Mouse (Mus musculus): ENCODE results near the gene Slc46a2.

Slc46a2 gene

DNA sequence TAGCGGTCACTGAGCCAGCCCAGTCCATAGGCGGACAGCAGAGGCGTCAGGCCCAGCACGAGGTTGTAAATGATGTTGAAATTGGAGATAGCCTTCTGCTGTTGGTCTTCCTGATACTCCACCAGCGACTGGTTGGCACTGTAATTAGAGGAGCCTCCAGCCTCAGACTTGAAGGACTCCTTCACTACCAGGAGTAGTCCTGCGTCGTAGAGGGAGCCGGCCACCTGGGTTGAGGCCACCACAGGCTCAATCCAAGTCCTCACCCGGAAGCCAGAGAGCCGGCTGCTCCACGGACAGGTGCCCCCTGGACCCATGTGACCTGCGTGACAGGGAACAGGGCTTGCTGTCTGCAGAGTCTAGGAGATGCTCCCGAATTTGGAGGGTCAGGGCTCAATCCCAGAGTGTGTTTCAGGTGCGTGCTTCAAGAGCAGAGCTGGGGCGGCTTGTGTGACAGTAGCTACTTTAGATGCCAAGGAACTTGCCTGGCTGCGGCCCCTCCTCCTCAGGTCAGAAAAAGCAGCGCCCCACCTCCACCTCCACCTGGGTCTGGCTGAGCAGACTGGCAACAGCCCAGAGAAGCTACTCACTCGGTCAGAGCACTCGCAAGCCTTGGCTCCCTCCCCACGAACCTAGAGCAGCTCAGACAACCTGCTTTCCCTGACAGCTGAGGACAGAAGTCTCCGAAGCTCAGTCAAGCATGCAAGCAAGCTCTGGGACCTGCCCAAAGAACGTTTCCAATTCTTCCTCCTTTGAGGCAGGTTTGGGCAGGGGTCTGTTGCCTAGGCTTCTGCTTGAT lies at the start of gene Slc46a2:
TSS of gene Slc46a2 (minus strand) at position 449 of the 796 bp plus-strand sequence.
- DNase-seq (ENCODE audit: low spot score), result no peak

DNA sequence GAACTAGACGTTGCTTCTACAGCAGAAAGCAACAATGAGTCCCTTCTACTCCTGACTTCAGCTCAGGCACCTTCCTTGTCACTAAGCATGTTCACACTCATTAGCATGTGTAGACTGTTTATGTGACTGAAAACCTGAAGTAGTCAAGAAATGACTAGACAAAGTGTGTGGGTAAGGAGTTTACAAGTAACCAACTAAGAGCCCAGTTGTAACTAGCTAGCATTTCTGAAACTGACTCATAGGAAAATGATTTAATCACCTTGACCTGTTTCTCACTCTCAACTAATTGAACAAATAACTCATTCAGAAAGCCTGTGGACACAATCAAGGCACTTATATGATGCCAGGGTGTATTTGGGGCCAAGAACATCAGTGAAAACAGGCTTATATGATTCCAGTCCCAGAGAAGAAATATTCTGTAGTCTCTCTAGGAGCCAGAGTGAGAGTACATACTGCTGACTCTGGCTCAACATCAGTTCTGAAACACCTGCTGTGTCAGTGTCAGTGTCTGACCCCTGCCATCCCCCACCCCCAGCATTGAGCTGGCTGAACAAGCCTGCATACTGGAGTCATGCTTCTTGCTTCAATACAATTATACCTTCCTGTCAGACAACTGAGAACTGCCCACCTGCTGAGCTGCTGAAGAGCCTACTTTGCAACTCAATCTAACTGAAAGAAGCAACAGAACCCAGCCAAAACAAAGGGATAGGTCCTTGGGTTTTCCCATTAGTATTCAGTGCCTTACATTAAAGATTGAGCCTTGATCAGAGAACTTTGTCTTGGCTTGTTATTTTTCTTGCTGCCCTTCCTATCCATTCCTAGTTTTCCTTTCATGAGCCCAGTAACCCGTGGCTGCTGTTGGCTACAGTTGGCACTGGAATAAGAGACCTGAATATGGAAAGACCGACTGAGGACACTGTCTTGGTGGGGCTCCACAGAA lies 48.8 kb upstream of the Slc46a2 start, which contains the start of gene Mup6:
TSS of gene Mup6 (plus strand) at position 890 of the 940 bp plus-strand sequence.
- DNase-seq (ENCODE audit: low spot score), result no peak

DNA sequence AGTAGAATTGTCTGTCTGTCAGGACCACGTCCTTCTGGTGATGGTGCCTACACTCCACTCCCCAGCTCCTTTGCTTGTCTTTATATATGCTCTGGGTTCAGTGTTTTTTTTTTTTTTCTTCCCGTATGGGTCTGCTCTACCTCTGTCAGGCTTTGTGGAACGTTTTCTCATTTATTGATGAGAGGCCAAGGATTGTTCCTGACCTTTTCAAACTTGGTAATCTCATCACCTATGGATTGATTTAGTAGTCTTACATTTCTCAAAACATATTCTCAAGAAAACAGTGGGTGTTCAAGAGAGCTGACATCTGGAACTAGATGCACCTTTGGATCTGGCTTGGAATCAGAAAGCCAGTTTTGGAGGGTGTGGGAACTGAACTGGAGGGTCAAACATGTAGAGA lies 45.8 kb upstream of the Slc46a2 start, which contains the start of gene Mup4:
TSS of gene Mup4 (minus strand) at position 101 of the 400 bp plus-strand sequence.
- DNase-seq (ENCODE audit: low spot score), result no peak

- DNase-seq (ENCODE audit: low spot score), result no peak
Observed at GRCm38 (mm10) chr4:59937543-59937942, 22.7 kb upstream of the Slc46a2 start.

DNA sequence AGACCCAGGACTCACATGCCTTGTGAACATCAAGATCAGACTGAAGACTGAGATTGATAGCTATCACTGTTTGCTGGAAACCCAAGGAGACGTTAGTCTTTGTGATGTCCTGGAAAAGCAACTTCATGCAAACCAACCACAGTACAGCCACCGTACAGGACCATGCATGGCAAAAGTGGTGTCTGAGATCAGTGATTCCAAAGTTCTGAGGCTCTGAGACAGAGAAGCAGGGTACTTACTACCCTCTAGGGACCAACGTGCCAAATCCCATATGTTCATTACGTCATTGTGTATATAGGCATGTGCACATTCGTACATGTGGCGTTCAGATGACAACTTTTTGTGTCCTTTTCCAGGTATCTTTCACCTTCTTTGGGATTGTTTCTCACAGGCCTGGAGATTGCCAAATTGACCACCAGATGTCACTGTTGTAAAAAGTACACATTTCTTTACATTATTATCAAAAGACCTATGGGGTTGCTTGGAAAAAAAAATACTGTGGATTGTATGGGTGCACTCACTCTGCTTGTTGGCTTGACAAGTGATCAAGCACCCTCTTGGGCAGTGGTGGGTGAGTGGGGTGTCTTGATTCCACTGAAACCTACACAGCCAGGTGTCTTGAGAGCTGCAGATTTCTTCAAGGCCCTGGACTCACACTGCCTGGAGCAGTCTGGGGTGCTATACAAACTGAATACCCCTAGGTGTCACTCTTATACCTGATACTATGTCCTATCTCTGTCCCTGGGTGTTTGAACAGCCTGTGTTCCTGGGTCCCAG lies 17.8 kb upstream of the Slc46a2 start:
- no peak for DNase-seq (ENCODE audit: low spot score)

- no peak for DNase-seq (ENCODE audit: low spot score)
Observed at GRCm38 (mm10) chr4:59928347-59928746, 13.5 kb upstream of the Slc46a2 start.

DNA sequence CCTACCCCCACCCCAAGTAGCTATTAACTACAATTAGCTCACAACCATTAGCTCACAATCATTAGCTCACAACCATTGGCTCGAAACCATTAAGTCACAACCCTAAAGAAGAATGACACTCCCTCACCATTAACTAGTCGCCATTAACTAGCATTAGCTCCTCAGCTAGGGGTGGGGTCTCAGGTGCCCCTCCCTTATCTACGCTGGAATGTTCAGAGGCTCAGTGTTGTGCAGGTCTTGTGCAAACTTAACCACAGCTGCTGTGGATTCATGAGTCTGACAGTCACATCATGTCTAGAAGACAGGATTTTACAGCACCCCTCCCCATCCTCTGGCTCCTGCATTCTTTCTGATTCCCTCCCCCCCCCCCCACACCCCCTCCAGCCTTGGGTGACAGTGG lies 12.8 kb upstream of the Slc46a2 start:
- no peak for DNase-seq (ENCODE audit: low spot score)

DNA sequence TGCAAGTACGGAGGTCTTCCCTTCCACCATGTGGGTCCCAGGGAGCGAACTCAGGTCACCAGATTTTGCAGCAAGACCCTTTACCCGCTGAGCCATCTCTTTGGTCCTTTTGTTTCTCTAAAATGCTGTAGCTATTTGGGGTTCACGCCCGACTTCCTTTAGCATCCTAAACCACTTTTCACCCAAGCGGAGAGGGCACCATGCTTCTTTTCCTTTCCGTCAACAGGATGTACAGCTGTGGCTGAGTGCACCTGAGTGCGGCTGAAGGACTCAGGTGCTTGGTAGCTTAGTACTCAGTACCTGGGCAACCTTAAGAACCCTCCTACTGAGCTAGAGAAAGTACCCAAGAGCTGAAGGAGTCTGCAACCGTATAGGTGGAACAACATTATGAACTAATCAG lies 10.2 kb upstream of the Slc46a2 start:
- no peak for DNase-seq (ENCODE audit: low spot score)

GRCm38 (mm10) chr4:59917966-59918365 lies 3.1 kb upstream of the Slc46a2 start:
- no peak for DNase-seq (ENCODE audit: low spot score)

DNA sequence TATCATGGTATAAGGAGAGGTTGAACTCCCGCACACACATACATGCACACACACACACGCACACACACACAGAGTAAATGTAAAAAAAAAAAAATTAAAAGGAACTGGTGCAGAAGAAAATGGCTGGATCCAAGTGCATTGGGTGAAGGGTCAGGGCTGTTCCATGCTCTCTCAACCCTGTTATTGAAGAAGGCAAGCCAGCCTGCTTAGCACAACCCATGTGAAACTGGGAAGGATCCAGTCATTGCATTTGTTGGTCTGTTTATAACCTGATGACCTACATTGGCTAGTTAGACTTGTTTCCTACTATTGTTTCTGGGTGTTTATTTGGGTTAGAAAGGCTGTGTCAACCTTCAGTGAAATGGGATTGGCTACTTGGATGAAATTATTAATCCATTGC lies 6.1 kb downstream of the Slc46a2 start:
- no peak for DNase-seq (ENCODE audit: low spot score)

GRCm38 (mm10) chr4:59907657-59908230 lies 7.1 kb downstream of the Slc46a2 start:
- no peak for DNase-seq (ENCODE audit: low spot score)

GRCm38 (mm10) chr4:59907092-59907491 lies 7.8 kb downstream of the Slc46a2 start:
- DNase-seq (ENCODE audit: low spot score), result no peak

DNA sequence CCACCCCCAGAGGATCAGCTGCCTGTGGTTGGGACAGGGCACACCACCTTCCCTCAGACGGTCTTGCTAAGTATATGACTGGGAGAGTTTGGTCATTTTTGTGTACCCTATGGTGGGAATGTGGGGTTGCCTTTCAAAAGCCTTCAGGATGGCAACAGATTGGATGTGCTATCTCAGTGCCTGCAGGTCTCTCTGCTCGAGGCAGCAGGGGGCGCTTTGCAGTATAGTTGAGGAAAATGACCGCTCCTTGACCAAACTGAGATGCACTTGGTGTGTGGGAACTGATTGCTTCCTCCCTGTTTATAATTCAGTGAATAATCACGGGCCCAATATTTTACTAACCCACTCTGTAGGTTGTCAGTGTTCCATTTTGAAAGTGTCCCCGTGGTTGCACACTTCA lies 12.3 kb downstream of the Slc46a2 start:
- no peak for DNase-seq (ENCODE audit: low spot score)

GRCm38 (mm10) chr4:59901810-59902209 lies 13.0 kb downstream of the Slc46a2 start:
- DNase-seq (ENCODE audit: low spot score), result no peak

- DNase-seq (ENCODE audit: low spot score), result no peak
Observed at GRCm38 (mm10) chr4:59898521-59898919, 16.3 kb downstream of the Slc46a2 start.

DNA sequence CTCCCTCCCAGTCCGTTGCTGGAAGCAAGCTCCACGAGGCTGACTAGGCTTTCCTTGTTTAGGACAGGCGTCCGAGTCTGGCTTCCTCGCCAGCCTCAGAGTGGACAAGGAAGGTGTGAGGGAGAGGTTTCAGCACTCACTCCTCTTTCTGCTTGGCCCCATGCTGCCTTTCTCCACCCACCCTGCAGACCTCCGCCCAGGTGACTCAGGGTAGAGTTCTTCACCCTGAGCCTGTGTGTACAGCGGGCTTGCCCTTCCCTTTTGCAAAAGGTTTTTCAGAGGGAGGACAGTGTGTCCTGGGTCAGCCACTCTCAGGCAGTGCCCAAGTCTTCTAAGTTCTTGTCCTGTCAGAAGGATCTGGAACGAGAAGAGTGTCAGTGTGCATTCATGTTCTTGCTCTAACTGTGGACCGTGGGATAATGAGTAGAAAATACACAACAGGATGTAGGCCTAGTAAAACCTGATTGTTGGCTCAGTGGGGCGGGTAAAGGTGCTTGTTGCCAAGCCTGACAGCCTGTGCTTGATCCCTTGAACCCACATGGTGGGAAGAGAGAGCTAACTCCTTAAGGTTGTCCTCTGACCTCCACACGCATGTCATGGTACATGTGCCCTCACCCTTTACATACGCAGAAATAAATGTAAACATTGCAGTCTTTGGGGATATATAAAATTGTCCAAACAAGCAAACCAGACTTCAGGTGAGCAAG lies 16.9 kb downstream of the Slc46a2 start:
- DNase-seq (ENCODE audit: low spot score), result no peak

DNA sequence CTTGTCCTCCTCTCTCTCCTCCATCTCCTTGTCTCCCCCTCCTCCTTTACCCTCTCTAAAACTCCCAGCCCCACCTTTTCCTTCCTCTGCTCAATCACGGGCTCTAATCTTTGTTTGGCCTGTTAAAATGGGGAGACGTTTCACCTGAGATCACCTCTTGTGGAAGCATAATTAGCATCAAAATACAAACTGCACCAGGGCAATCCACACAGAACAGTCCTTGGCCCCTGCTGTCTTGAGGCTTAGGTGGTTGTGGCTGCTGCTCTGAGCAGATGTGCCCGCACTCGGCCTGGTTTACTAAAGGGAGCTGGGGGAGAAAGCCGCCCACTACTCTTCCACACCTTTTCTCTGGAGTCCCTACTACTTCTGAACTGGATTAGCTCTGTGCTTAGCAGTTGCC lies 18.9 kb downstream of the Slc46a2 start:
- DNase-seq (ENCODE audit: low spot score), result no peak

DNA sequence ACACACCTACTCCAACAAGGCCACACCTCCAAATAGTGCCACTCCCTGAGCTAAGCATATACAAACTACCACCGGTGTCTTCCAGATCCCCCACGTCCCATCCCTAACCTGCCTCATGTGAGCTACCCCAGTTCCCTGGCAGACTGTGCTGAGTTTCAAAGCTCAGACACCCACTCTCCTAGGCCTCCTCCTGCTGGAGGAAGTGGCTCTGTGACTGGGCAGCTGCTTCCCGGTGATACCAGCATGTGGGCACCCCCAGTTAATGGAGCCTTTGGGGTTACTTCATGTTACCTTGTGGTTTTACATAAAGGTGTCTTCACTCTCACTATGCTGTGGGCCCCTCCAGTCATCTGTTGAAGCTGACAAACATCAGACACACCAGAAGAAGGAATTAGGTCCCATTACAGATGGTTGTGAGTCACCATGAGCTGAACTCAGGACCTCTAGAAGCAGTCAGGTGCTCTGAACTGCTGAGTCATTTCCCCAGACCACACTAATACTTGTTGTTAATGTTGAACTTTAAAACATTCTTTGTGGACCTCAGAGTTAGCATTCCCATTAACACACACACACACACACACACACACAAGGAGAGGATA lies 19.8 kb downstream of the Slc46a2 start:
- no peak for DNase-seq (ENCODE audit: low spot score)

DNA sequence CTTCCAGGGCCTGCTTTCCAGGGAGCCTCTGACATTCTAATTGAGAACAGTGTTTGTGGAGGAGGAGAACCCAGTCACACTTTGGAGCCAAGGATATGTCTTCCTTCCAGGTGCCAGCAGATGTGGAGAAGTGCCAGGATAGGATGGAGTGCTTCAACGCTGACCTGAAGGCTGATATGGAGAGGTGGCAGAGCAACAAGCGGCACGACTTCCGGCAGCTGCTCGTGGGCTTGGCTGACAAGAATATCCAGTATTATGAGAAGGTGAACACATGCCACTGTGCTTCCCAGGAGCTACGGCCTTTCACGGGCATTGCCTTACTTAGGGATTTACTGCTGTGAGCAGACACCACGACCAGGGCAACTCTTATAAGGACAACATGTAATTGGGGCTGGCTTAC lies 20.4 kb downstream of the Slc46a2 start:
- DNase-seq (ENCODE audit: low spot score), result no peak

DNA sequence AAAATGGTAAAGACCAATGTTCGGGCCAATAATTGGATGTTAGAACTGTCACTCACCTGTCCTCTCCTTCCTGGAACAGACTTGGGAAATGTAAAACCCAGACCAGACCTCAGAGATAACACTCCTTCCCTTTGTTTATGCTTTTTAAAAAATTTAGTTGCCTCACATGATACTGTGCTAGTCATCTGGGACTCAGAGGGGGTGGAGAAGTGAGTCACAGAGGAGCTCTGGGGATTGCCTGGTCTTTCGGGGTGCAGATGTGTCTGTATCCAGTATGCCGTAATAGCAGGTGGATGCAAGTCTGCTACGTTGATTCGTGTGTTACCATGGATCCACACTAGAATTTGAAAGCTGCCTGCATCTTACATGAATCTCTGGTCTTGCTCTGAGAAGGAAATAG lies 22.1 kb downstream of the Slc46a2 start:
- no peak for DNase-seq (ENCODE audit: low spot score)

Data from ovary, postnatal 10 days (tissue).